Mouse (Mus musculus) naive thymus-derived CD4-positive, alpha-beta T cell, adult 2 months (primary cell): ENCODE data around the gene Ticrr.

Source experiments
- DNase-seq: peaks from one replicate; pipeline ENCODE4 v3.0.0-alpha.2; 2011; ENCODE audit warnings: low read depth

Ticrr gene

DNA sequence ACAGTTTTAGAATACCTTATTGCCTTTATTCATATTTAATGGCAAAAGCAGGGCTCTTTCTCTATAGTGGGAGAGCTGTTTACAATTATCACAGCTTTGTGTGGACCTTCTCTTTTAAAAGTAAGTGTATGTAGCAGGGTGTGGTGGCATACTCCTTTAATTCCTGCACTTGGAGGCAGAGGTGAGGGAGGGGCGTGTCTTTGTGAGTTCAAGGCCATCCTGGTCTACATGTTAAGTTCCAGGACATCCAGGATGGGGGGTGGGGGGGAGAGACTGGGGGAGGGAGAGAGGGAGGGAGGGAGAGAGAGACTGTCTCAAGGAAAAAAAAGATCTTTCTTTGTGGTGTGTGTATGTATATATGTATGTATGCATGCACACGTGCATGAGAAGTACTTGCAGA, 20.2 kb downstream of the Ticrr start:
- no peak for DNase-seq

- DNase-seq = no peak
These were observed 36.5 kb downstream of the Ticrr start for GRCm38 (mm10) chr7:79696495-79696894.

GRCm38 (mm10) chr7:79702755-79703154, 42.8 kb downstream of the Ticrr start:
- DNase-seq = no peak

DNA sequence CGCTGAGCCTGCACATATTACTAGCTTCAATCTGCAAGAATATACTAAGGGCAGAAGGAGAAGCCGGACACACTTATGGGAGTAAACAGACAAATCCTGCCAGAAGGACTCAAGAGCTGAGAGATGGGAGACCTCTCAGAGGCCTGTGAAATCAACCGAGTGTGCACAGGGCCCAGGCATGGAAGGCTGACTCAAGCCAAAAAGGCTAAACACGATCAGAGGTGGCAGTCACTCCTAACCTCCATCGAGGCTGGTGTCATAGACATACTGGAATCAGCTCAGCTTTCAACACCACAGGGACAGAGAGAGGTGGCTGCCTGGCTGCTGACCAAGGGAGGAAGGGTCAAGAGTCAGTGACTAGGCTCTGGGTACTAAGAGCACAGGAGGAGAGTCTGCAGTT, 45.2 kb downstream of the Ticrr start:
- DNase-seq = no peak

- no peak for DNase-seq
These were observed 50.2 kb downstream of the Ticrr start for GRCm38 (mm10) chr7:79710130-79710607.

DNA sequence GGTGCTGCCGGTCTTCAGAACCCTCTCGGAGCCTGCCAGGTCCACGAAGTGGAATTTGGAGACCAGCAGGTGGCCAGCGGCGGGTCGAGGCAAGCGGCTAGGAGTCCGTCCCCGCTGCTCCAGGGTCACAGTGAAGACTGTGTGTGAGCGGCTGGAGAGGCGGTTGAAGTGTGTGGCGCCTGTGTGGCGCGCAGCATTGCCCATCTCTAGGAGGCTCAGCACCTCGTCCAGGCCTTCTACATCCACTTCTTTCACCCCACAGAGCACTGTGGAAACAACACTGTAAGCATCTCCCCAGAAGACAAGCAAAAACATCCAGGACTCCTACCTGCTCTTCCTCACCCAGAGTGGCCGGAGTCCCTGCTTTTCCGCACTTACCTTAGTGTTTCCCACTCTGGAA, 50.8 kb downstream of the Ticrr start:
- no peak for DNase-seq

- peak; percentile 63 for DNase-seq
These were observed 55.4 kb downstream of the Ticrr start, which contains the start of gene Kif7 for GRCm38 (mm10) chr7:79715187-79715981. Gene Kif7, minus strand, starts transcription at chr7:79715720.

GRCm38 (mm10) chr7:79721386-79721977, 61.5 kb downstream of the Ticrr start:
- DNase-seq = peak; percentile 67

DNA sequence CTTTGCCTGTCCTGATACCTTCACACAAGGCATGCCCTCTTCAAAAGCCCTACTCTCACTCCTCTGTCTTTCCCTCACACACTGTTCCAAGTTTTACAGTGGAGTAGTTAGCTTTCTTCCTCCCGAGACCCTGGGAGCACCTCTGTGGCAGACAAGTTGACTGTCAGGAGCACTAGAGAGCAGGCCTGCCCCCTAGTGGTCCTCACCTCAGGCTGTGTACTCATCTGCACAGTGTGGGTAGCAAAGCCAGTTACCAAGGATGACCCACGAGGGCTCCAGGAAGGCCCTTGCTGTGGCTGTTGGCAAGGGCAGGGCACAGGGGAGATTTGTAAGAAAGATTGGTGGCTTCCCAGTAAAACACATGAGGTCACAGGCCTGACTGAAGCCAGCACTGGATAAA, 67.1 kb downstream of the Ticrr start:
- peak; percentile 63 for DNase-seq

- peak; percentile 76 for DNase-seq
These were observed 68.2 kb downstream of the Ticrr start for GRCm38 (mm10) chr7:79728219-79728618.

GRCm38 (mm10) chr7:79729169-79729568, 69.2 kb downstream of the Ticrr start:
- peak; percentile 77 for DNase-seq

- DNase-seq = peak; percentile 33
These were observed 69.9 kb downstream of the Ticrr start for GRCm38 (mm10) chr7:79729743-79730370.

- no peak for DNase-seq
These were observed 71.4 kb downstream of the Ticrr start for GRCm38 (mm10) chr7:79731438-79731837.

GRCm38 (mm10) chr7:79732622-79733021, 72.6 kb downstream of the Ticrr start, which contains the start of gene Plin1:
Gene Plin1, minus strand, starts transcription at chr7:79732903.
- no peak for DNase-seq

DNA sequence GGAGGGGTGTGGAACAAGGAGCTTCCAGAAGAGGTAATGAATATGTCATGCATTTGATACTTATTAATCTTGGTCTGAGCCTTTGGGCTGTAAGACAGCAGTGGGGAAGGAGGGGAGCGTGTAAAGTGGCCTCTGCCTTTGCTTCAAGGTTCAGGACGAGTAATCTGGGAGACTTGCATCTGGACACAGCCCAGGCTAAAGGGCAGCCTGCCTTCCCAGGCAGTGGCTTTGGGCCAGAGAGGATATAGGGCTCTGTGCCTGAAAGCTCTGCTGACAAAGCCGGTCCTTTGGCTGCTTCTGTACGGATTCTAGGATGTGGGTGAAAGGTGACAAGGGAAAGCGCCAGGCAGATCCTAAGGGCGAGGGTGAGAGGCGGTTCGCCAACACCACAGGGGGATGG, 74.6 kb downstream of the Ticrr start:
- DNase-seq = no peak

- no peak for DNase-seq
These were observed 76.5 kb downstream of the Ticrr start for GRCm38 (mm10) chr7:79736511-79736910.

GRCm38 (mm10) chr7:79738913-79739312, 78.9 kb downstream of the Ticrr start:
- no peak for DNase-seq

- no peak for DNase-seq
These were observed 80.3 kb downstream of the Ticrr start for GRCm38 (mm10) chr7:79740279-79740678.

DNA sequence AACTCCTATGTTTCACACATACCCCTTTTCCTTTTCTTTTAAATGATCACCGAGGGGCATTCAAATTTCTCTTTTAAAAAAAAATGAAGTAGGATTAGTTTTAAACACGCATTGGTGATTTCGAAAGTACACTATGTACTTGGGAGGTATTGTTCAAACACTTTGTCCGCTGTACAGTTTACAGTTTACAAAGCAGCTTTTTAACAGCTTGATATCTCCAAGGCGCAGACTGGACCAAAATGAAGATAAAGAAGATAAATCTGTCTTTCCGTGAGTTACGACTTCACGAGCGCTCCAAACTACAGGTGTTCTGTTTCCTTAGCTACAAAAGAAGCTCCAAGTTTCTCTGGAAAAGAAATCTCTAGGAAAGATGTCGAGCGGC, 82.3 kb downstream of the Ticrr start:
- no peak for DNase-seq

GRCm38 (mm10) chr7:79742659-79743536, 82.9 kb downstream of the Ticrr start, which contains the start of the genes Pex11a and Wdr93:
Gene Pex11a, minus strand, starts transcription at chr7:79743131.
Gene Wdr93, plus strand, starts transcription at chr7:79743163.
- peak; percentile 84 for DNase-seq

DNA sequence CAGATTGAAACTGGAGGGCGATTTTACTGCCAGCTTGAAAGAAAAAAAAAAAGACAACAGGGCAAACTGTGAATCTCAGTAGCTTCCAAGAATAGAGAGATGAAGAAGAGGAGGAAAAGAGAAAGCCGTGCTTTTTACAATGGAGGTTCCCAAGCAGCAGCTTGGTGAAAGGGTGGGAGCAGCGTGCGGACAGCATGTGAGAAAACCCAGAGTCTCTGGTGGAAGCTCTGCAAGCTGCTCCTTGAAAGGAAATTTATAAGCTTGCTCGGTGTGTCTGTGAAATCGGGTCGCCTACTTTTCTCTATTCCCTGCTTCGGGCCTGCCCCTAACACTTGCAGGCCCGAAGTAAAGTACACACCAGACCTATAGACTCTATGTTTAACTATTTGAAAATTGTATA, 84.1 kb downstream of the Ticrr start:
- no peak for DNase-seq

GRCm38 (mm10) chr7:79744585-79744984, 84.6 kb downstream of the Ticrr start:
- no peak for DNase-seq
